Mouse (Mus musculus) spleen, adult 18-20 months (tissue): ENCODE data around the gene Osbpl8.
"Not testable (repeated sequence)": the region's sequence is repeated elsewhere in the genome, so short reads cannot be mapped to it uniquely, and the experiment has no call there.

Experiments
- DNase-seq, 2 experiments: peaks; one replicate each; pipeline ENCODE4 v3.0.0; 2022; ENCODE audit warnings: mixed read lengths in 2 of 2

The Osbpl8 gene

DNA sequence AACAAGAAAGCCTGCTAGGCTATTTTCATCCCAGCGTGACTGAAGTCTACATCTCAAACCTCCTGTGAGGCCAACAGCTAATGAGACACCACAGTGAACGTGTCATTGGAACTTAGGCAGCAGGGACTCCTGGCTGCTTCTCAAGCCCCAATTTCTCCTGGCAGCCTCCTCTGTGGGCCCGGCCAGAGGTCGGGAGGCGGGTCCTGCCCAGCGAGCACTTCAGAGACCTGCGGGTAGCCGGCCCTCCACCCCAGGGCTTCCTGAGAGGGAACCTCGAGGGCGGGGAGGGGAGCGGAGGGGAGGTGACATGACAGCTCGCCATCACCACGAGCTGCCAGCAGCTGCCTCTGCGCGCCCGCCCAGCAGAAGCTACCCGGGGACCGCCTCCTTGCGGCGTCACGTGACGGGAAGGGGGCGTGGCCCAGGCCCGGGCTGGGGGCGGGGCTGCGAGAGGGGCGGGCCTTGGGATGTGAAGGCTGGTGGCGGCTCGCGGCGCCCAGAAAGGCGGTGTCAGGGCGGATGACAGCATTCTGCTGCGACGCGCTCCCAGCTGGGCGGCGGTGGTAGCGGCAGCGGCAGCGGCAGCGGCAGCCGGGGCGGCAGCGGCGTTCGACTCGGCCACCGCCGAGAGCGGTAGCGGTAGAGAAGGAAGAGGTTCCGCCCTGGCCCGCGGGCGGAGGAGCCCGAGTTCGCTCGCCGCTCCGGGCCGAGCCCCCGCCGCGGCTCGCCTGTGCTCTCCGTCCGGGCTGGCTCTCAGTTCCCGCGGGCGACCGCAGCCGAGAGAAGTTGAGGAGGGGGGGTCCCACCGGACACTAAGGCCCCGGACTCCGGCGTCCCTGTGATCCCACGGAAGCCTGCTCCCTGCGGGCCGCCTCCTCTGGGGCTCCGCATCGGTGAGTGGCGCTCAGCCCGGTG, at the start of gene Osbpl8:
TSS of gene Osbpl8 (plus strand) at position 449 of the 915 bp plus-strand sequence.
- peak; percentile 100 for DNase-seq

- DNase-seq = no peak
Measured at GRCm38 (mm10) chr10:111117198-111117845, 47.2 kb upstream of the Osbpl8 start.

DNA sequence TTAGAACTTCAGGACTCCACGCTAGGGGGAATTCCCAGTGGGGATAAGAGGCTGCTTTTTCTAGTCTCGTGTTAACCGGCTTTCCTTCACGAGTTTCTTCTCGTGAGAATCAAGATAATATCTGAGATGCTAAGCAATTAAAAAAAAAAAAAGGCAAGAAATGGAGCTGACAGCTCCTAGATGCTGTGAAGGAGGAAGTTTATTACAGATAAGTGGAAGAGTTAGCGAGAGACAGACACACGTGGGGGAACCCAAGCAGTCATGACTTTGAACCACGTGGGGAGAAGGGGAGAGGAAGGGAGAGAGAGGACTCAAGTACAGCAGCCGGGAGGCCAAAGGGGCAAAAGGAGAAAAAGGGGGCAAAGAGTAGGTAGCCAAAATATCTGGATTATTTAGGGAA, 46.3 kb upstream of the Osbpl8 start:
- DNase-seq = no peak

DNA sequence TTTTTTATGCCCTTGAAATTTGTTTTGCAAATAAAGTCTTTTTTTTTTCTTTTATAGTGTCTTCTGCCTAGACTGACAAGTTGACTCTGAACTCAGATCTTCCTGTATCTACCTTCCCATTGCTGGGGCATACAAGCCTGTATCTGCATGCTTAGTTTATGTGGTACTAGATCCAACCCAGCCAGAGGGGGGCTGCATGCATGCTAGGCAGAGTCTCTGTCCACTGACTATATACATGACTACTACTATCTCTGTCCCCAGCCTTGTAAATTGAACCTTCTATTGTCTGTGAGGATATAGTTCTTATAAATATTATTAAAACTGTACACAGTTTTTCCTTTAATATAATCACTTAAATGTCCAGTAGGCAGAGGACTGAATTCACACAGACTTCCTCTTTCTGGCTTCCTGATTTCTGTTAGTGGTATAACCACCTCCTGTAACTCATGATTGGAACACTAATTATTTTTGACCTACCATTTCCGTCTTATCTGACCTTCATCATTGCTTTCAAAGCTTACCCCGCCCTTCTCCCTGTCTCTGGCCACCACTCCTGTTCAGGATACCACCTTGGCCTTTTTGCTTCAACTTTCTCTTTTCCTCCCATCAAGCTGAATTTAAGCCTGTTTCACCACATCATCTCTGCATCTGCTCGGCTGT, 45.4 kb upstream of the Osbpl8 start:
- DNase-seq = peak in 1 of 2 experiments; percentile 22

- no peak for DNase-seq
Measured at GRCm38 (mm10) chr10:111119756-111120155, 44.8 kb upstream of the Osbpl8 start.

DNA sequence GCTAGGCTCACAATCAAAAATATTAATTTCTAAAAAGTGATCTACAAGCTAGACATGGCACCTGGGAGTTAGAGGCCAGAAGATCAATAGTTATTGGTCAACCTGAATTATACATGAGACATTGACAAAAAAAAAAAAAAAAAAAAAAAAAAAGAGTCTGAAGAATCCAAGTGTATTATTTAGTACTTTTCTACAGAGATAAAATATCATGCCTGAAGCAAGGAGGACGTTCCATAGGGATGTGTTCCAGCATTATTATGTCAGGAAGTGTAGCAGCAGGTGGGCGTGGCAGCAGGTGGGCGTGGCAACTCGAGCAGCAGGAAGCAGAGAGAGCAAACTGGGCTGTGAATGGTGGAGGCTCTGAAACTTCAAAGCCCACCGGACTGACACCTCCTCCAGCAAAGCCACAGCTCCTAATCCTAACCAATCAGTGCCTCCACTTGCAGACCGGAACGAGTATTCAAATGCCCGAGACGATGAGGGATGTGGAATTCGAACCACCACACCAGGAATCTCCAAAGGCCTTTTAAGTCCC, 41.6 kb upstream of the Osbpl8 start:
- no peak for DNase-seq

- peak; percentile 34 to 44 for DNase-seq
Measured at GRCm38 (mm10) chr10:111124175-111124574, 40.4 kb upstream of the Osbpl8 start.

DNA sequence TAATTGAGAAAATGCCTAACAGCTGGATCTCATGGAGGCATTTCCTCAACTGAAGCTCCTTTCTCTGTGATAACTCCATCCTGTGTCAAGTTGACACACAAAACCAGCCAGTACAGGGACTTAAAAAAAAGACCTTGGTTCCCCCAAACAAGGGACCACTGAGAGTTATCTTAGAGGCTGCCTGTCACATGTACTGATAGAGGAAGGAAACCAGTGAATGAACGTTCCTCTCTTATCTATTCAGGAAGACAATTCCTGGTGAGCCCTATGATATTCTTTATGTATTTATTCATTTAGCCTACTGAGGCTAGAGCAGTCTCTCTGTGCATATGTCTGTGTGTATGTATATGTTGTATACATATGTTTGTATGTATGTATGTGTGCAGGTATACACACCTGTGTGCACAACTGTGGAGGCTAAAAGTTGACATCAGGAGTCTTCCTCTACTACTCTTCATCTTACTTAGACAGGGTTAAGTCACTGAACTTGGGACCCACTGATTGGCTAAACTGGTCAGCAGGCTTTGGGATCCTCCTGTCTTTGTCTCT, 39.7 kb upstream of the Osbpl8 start:
- no peak for DNase-seq

DNA sequence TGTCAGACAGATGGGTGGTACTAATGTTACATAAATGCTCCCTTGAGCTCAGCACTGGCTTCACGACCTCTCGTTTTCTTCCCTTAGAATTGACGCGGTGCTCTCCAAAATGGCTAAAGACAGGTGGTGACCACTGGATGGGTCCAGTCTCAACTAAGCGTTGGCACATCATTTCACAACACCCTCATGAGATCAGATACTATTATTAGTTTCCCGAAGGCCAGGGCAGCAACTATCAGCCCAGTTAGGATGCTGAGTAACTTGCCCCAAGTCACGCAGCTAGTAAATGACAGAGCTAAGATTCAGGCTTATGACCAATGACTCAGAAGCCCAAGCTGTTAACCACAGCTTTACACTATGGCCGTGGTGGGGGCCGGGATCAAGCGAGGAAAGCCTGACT, 37.2 kb upstream of the Osbpl8 start:
- no peak for DNase-seq

DNA sequence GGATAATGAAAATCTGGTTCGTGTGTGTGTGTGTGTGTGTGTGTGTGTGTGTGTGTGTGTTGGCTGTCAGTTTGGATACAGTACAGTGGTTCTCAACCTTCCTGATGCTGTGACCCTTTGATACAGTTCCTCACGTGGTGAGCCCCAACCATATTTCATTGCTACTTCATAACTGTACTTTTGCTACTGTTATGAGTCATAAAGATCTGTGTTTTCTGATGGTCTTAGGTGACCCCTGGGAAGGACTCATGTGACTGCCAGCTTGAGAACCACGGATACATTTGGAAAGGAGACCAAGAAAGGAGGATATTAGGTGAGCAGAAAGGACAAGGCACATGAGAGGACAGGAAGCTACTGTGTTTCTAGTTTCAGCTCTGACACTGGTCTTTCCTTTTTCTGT, 36.1 kb upstream of the Osbpl8 start:
- no peak for DNase-seq

GRCm38 (mm10) chr10:111129867-111130620, 34.5 kb upstream of the Osbpl8 start:
- DNase-seq = no peak

GRCm38 (mm10) chr10:111130872-111131271, 33.7 kb upstream of the Osbpl8 start:
- DNase-seq = no peak

DNA sequence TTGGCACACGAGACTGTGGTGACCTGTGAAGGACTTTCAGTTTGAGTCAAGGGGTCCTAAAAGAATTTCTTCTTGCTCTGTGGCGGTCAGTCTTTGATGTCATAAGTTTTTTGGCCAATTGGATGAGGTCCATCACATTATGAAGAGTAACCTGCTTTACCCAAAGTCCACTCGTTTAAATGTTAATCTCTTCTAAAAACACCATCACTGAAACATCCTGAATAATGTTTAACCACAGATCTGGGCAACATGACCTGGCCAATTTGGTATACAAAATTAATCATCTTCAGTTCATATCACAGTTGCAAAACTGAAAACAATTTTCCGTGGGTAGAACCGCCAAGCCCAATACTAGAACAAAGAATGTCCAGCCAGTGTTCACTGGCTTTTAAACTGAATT, 31.3 kb upstream of the Osbpl8 start:
- DNase-seq = no peak

DNA sequence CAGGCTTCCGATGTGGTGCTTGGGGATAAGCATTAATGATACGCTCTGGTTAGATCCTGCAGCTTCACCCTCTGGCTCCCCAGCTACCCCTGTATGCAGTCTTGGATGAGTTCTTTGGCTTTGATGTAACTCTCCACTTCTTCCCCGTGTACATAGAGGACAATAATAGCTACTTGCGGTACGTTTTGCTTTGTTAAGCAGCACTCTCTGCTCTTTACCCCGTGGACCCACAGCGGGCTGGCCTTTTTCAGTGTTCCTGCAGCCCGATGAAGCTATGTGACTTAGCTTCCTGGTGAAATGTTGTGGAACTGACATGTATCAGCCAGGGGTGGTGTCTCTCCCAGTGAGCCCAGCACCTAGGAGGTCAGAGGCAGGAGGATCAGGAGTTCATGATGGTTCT, 30.6 kb upstream of the Osbpl8 start:
- peak in 1 of 2 experiments; percentile 43 for DNase-seq

- DNase-seq = no peak
Measured at GRCm38 (mm10) chr10:111134412-111134957, 30.1 kb upstream of the Osbpl8 start.

DNA sequence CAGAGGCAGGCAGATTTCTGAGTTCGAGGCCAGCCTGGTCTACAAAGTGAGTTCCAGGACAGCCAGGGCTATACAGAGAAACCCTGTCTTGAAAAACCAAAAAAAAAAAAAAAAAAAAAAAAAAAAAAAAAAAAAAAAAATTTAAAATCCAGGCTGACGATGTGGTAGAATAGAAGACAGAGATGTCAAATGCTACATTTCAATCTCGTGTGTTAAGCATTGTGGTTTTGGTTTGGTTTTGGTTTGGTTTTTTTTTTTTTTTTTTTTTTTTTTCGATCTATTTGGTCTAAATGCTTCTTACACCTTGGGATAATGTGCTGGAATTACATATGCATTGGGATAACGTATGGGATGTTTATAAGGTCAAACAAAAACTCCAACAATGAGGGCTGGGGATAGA, 28.2 kb upstream of the Osbpl8 start:
- not testable (repeated sequence) for DNase-seq

DNA sequence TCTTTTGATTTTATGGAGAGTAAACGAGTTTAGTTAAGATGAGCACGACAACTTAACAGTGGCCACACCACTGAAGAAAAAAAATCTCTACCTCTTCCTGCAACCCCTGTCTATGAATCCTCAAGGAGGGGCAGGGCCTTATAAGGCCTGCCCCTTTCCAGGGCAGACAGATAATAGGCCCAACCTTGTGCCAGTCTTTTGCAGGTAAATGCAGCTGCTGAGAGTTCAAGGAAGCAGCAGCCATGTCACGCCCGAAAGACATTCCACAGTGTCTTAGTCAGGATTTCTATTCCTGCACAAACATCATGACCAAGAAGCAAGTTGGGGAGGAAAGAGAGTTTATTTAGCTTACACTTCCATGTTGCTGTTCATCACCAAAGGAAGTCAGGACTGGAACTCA, 26.6 kb upstream of the Osbpl8 start:
- no peak for DNase-seq

DNA sequence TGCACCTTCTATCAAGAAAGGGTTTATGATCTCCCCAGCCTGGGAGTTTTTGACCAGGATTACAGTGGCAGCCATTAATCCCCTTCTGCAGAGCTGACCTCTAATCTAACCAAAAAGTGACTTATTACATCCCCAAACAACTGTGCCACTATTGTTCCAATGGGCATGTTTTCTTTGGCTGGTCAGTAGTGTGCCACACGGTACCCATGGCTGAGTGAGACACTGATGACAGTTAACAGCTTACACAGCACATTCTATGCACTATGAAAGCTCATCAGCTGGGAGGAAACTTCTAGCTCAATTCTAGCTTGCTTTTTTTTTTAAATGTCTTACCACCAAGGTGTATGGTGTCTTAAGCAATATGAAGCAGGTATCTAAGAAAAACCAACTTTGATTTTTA, 25.4 kb upstream of the Osbpl8 start:
- DNase-seq = no peak

- DNase-seq = no peak
Measured at GRCm38 (mm10) chr10:111139881-111140280, 24.7 kb upstream of the Osbpl8 start.

DNA sequence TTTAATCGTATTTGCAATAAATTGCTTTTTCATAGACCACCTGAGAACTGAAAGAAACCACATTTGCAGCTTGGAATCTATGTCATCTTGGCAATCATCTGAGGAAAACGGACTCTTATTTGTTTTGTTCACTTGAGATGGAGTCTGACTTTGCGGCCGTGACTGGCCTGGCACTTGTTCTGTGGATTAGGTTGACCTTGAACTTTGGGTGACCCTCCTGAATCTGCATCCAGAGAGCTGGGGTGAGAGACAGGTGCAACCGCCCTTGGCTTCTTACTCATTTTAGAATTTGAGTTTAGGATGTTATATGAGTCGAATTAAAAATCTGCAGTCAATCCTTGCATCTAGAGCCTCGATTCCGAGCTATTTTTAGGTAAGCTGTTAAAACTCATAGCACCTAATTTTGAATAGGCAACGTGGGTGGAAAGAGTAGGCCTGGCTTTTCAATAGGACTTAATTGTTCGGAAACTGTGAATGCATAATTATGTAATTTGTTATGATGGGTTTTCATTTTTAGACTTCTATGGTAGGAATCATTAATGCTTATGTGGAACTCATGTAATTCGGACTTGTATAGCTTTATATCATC, 20.1 kb upstream of the Osbpl8 start:
- DNase-seq = no peak

- DNase-seq = no peak
Measured at GRCm38 (mm10) chr10:111149761-111150160, 14.8 kb upstream of the Osbpl8 start.

DNA sequence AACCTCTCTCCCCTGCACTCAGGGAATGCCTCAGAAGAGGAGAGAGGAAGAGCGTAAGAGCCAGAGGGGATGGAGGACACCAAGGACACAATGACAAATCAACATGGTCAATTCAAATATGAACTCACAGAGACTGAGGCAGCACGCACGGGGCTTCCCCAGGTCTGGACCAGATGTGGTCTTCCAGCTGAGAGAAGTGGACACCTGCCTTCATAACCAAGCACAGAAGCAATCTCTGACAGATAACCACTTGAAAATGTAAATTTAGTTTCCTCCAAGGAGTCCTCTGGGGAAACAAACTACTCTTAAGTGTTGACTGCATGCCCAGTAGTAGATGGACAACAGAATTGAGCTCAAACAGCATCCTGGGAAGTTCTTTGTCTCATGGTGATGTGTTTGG, 9.5 kb upstream of the Osbpl8 start:
- no peak for DNase-seq
